Mouse (Mus musculus) layer of hippocampus, postnatal 14 days (tissue): Measurements from ENCODE around the gene BC030870. TPM values are rescaled to one million over a fixed set of nuclear protein-coding genes. Genes with fewer than 3 reads are reported as not detected.
A peak's percentile ranks its signal among the peaks of the same experiment; 100 is the strongest.

ENCODE experiments used
- DNase-seq, 2 experiments: peaks; one replicate each; pipeline ENCODE4 v3.0.0; 2021 to 2022; ENCODE audit warnings: low spot score in 2 of 2, mixed read lengths in 1 of 2
- microRNA-seq, 2 experiments: library from miRNA; unstranded; fragments of <30 nt; microRNA quantifications; one replicate each; pipeline ENCODE4 v1.2.0; 2021
- total RNA-seq, 2 experiments: library from RNA; stranded (reverse); gene quantifications; 2 replicates each; pipeline ENCODE4 v1.2.3; 2021

The BC030870 gene
- total RNA-seq, 2 experiments from 2014 or later = not detected

GRCm38 (mm10) chr8:65080731-65081130 is 48.6 kb downstream of the BC030870 start:
- DNase-seq = no peak

GRCm38 (mm10) chr8:65074733-65075132 is 54.6 kb downstream of the BC030870 start, which contains the start of gene Gm10663:
Gene Gm10663, plus strand, starts transcription at chr8:65075033.
- DNase-seq = no peak

- no peak for DNase-seq
Observed at GRCm38 (mm10) chr8:65070996-65071395, 58.4 kb downstream of the BC030870 start.

GRCm38 (mm10) chr8:65068473-65068819 is 60.9 kb downstream of the BC030870 start:
- DNase-seq = no peak

- DNase-seq = no peak
Observed at GRCm38 (mm10) chr8:65067694-65068472, 61.5 kb downstream of the BC030870 start.

- DNase-seq = no peak
Observed at GRCm38 (mm10) chr8:65067031-65067430, 62.3 kb downstream of the BC030870 start.

GRCm38 (mm10) chr8:65065622-65066021 is 63.7 kb downstream of the BC030870 start:
- DNase-seq = no peak

- no peak for DNase-seq
Observed at GRCm38 (mm10) chr8:65064071-65064470, 65.3 kb downstream of the BC030870 start.

- DNase-seq = no peak
Observed at GRCm38 (mm10) chr8:65062195-65062594, 67.2 kb downstream of the BC030870 start.

GRCm38 (mm10) chr8:65056722-65057121 is 72.6 kb downstream of the BC030870 start:
- DNase-seq = no peak

- DNase-seq = no peak
Observed at GRCm38 (mm10) chr8:65053968-65054367, 75.4 kb downstream of the BC030870 start.

- DNase-seq = no peak
Observed at GRCm38 (mm10) chr8:65053554-65053953, 75.8 kb downstream of the BC030870 start.

GRCm38 (mm10) chr8:65047801-65048200 is 81.6 kb downstream of the BC030870 start:
- DNase-seq = no peak

- DNase-seq = no peak
Observed at GRCm38 (mm10) chr8:65047193-65047592, 82.2 kb downstream of the BC030870 start.

- no peak for DNase-seq
Observed at GRCm38 (mm10) chr8:65046565-65046964, 82.8 kb downstream of the BC030870 start.

GRCm38 (mm10) chr8:65037117-65037533 is 92.2 kb downstream of the BC030870 start, which contains the start of gene Apela:
Gene Apela, minus strand, starts transcription at chr8:65037336.
- peak in 1 of 2 experiments; percentile 20 for DNase-seq

Small RNA genes within 50 kb of the gene (microRNA-seq; reads per million reads assigned to microRNA genes)
- 0 reads per million in 2 experiments for gene Gm24333

Other genes with a start within 250 kb of the BC030870 start
- 10 to 100 TPM; 15.7 to 16.0 TPM for gene Tmem192, start 182.4 kb downstream of the BC030870 start, total RNA-seq
- gene Trim75, start 141.7 kb downstream of the BC030870 start, total RNA-seq = not detected
- not detected for gene Trim61, start 111.0 kb downstream of the BC030870 start, total RNA-seq
- not detected for gene Trim60, start 111.0 kb downstream of the BC030870 start, total RNA-seq
- under 1 TPM in 1 of 2 experiments, not detected in 1; 0.69 TPM for gene Apela, start 92.2 kb downstream of the BC030870 start, total RNA-seq
- not detected for gene Gm10663, start 54.5 kb downstream of the BC030870 start, total RNA-seq